Mouse (Mus musculus): ENCODE measurements at regions not wholly inside any gene's neighbourhood (a gene's known extent, or its start where the extent isn't known, plus 50 kb on each side); places are given as distances from the start of the nearest gene placed in this dataset.

GRCm38 (mm10) chr6:148598746-148599337 is 154.7 kb upstream of the Tmtc1 start:
- DNase-seq: no peak

GRCm38 (mm10) chr6:148595009-148595770 is 151.0 kb upstream of the Tmtc1 start:
- DNase-seq: no peak

- no peak for DNase-seq
Measured at GRCm38 (mm10) chr6:148588971-148589370, 144.8 kb upstream of the Tmtc1 start.

GRCm38 (mm10) chr6:148586439-148587321 is 142.5 kb upstream of the Tmtc1 start:
- no peak for DNase-seq

GRCm38 (mm10) chr6:148584126-148584525 is 139.9 kb upstream of the Tmtc1 start:
- DNase-seq: no peak

- no peak for DNase-seq
Measured at GRCm38 (mm10) chr6:148578281-148578680, 134.1 kb upstream of the Tmtc1 start.

- no peak for DNase-seq
Measured at GRCm38 (mm10) chr6:148577663-148578062, 133.5 kb upstream of the Tmtc1 start.

GRCm38 (mm10) chr6:148574742-148575453 is 130.7 kb upstream of the Tmtc1 start:
- no peak for DNase-seq

GRCm38 (mm10) chr6:148572201-148572600 is 128.0 kb upstream of the Tmtc1 start:
- DNase-seq: no peak

GRCm38 (mm10) chr6:148571651-148572050 is 127.5 kb upstream of the Tmtc1 start:
- peak; percentile 21 for DNase-seq

GRCm38 (mm10) chr6:148564146-148564545 is 120.0 kb upstream of the Tmtc1 start:
- DNase-seq: no peak

- no peak for DNase-seq
Measured at GRCm38 (mm10) chr6:148562206-148562708, 118.1 kb upstream of the Tmtc1 start.

GRCm38 (mm10) chr6:148556484-148556871 is 112.3 kb upstream of the Tmtc1 start:
- DNase-seq: no peak

GRCm38 (mm10) chr6:148555651-148556483 is 111.7 kb upstream of the Tmtc1 start:
- DNase-seq: peak; percentile 37

- no peak for DNase-seq
Measured at GRCm38 (mm10) chr6:148554463-148554862, 110.3 kb upstream of the Tmtc1 start.

GRCm38 (mm10) chr6:148553616-148554015 is 109.4 kb upstream of the Tmtc1 start:
- DNase-seq: no peak

GRCm38 (mm10) chr6:148551097-148551496 is 106.9 kb upstream of the Tmtc1 start:
- DNase-seq: no peak

GRCm38 (mm10) chr6:148548138-148548778 is 104.1 kb upstream of the Tmtc1 start:
- no peak for DNase-seq

GRCm38 (mm10) chr6:148543047-148543446 is 98.9 kb upstream of the Tmtc1 start:
- no peak for DNase-seq

- DNase-seq: no peak
Measured at GRCm38 (mm10) chr6:148541981-148542380, 97.8 kb upstream of the Tmtc1 start.
